Mouse (Mus musculus) megakaryocyte, embryonic 14.5 days (primary cell): ENCODE measurements around the gene Rab27a.

ENCODE experiments used
- FLI1 ChIP-seq: IDR thresholded peaks from 2 replicates; pipeline ENCODE4 v1.6.1; 2012; ENCODE audit warnings: low read length, inconsistent platforms, mixed read lengths
- GATA1 ChIP-seq: IDR thresholded peaks from 3 replicates; pipeline ENCODE4 v1.6.1; 2012; ENCODE audit warnings: mixed read lengths, low read length, inconsistent platforms, borderline replicate concordance

DNA sequence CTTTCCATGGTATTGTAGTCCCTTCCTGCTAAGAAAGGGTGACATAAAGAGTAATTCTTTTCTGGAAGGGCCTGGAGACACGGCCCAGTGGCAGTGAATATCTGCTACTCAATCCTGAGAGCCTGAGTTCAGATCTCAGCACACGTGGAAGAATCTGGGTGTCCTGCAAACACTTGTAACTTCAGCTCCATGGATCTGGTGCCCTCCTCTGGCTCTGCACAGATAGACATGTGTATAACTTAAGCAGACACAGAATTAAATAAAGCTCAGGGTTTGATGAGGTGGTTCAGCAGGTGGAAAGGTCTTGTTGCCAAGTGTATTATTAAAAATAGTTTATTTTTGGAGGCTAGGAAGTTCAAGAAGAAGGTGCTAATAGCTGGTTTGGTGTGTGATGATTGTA lies 44.2 kb upstream of the Rab27a start:
- TF ChIP-seq GATA1 (no peak), FLI1 (no peak)
